Mouse (Mus musculus) cerebellum, adult (tissue): ENCODE results near the gene Borcs7.

Experiments
- ATAC-seq: cut with Nextera tagmentation; 2 replicates; pipeline ENCODE4 v1.9.2; 2017; ENCODE audit warnings: mild to moderate bottlenecking, moderate library complexity, mixed read lengths; ENCODE audit not compliant: insufficient number of reproducible peaks, low FRiP score, low TSS enrichment

Gene Borcs7

GRCm38 (mm10) chr19:46662214-46662613, 27.5 kb upstream of the Borcs7 start:
- no peak for ATAC-seq

GRCm38 (mm10) chr19:46662784-46663183, 26.9 kb upstream of the Borcs7 start:
- ATAC-seq = no peak

- no peak for ATAC-seq
Measured at GRCm38 (mm10) chr19:46665474-46665873, 24.2 kb upstream of the Borcs7 start.

- no peak for ATAC-seq
Measured at GRCm38 (mm10) chr19:46667300-46667699, 22.4 kb upstream of the Borcs7 start.

- ATAC-seq = no peak
Measured at GRCm38 (mm10) chr19:46668263-46668662, 21.4 kb upstream of the Borcs7 start.

GRCm38 (mm10) chr19:46669802-46670201, 19.9 kb upstream of the Borcs7 start:
- ATAC-seq = no peak

- ATAC-seq = peak; percentile 49; the same call in 1 of the 2 replicates
Measured at GRCm38 (mm10) chr19:46670691-46671090, 19.0 kb upstream of the Borcs7 start.

- ATAC-seq = no peak
Measured at GRCm38 (mm10) chr19:46672766-46673418, 16.8 kb upstream of the Borcs7 start, which contains the start of gene Cyp17a1. Gene Cyp17a1, minus strand, starts transcription at chr19:46673172.

GRCm38 (mm10) chr19:46675641-46676040, 14.1 kb upstream of the Borcs7 start:
- ATAC-seq = no peak

- ATAC-seq = no peak
Measured at GRCm38 (mm10) chr19:46679720-46680383, 9.9 kb upstream of the Borcs7 start.

- ATAC-seq = no peak
Measured at GRCm38 (mm10) chr19:46690387-46690786, 681 bp downstream of the Borcs7 start.

GRCm38 (mm10) chr19:46691078-46691477, 1.4 kb downstream of the Borcs7 start:
- ATAC-seq = no peak

- no peak for ATAC-seq
Measured at GRCm38 (mm10) chr19:46693146-46693545, 3.4 kb downstream of the Borcs7 start.

GRCm38 (mm10) chr19:46696482-46696881, 6.8 kb downstream of the Borcs7 start:
- ATAC-seq = no peak

GRCm38 (mm10) chr19:46696943-46697342, 7.2 kb downstream of the Borcs7 start:
- no peak for ATAC-seq

- no peak for ATAC-seq
Measured at GRCm38 (mm10) chr19:46697840-46698517, 8.3 kb downstream of the Borcs7 start.

- no peak for ATAC-seq
Measured at GRCm38 (mm10) chr19:46699011-46699481, 9.3 kb downstream of the Borcs7 start.

GRCm38 (mm10) chr19:46701156-46701555, 11.4 kb downstream of the Borcs7 start:
- no peak for ATAC-seq

GRCm38 (mm10) chr19:46705779-46706495, 16.2 kb downstream of the Borcs7 start:
- ATAC-seq = no peak

GRCm38 (mm10) chr19:46706540-46707295, 17.0 kb downstream of the Borcs7 start:
- ATAC-seq = no peak
